Mouse (Mus musculus) ES-Bruce4 (cell line): ENCODE results near the gene Abcg4.

ENCODE experiments used
- CTCF ChIP-seq: IDR thresholded peaks from one replicate; pipeline ENCODE4 v1.8.1; 2011; ENCODE audit warnings: low read depth, low read length
- EP300 ChIP-seq: IDR thresholded peaks from 2 replicates; pipeline ENCODE4 v1.6.1; 2011; ENCODE audit warnings: low read depth, low read length; ENCODE audit not compliant: insufficient read depth

GRCm38 (mm10) chr9:44283183-44283582, 5.2 kb downstream of the Abcg4 start:
- TF ChIP-seq CTCF (no peak), EP300 (no peak)
